Mouse (Mus musculus): Measurements from ENCODE around the gene Pkig. TPM values are rescaled to one million over a fixed set of nuclear protein-coding genes. Genes with fewer than 3 reads are reported as not detected.
"Not testable (repeated sequence)": the region's sequence is repeated elsewhere in the genome, so short reads cannot be mapped to it uniquely, and the experiment has no call there.

Pkig gene
- polyA plus RNA-seq, 1 experiment from 2014 or later = 158 TPM

DNA sequence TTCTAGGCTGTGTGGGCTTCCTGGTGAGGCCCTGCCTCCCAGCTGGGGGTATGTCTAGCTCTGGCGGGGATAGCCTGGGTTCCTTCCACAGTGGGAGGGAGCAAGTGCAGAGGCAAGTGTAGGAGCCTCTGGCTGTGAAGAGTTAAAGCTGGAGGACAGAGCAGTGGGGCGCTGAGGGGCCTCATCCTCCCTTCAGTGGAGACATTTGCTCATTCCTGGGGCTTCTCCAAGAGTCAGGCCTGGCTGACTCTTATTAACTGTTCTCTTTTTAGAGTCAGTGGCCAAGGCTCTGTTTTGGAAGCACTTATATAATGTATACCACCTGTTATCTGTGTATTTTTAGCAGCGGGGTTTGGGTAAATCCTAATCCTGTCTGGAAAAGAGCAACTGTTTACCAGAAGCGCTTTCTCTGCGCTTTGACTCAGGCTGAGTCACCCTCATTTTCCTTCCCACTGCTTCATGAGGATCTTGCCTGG is 17.0 kb downstream of the Pkig start:
- Histone ChIP-seq H3K4me1 (replicated peaks) (peaks cover 26% of the 10 kb centered on the region), H3K27ac (no peak overlapping the region; the same call in 1 of the 2 replicates), H3K27me3 (ENCODE audit: insufficient read depth, poor library complexity, severe bottlenecking) (no peaks in the 10 kb centered on the region), H3K36me3 (0 out of 2 replicates have a peak, but pooled peaks cover under 1% of the 10 kb centered on the region), H3K9me3 (no peaks in the 10 kb centered on the region), H3K4me3 (no peak overlapping the region)
- 53% methylated on average over 5 of the region's 5 CpGs for WGBS
- DNase-seq (ENCODE audit: low spot score) = no peak

DNA sequence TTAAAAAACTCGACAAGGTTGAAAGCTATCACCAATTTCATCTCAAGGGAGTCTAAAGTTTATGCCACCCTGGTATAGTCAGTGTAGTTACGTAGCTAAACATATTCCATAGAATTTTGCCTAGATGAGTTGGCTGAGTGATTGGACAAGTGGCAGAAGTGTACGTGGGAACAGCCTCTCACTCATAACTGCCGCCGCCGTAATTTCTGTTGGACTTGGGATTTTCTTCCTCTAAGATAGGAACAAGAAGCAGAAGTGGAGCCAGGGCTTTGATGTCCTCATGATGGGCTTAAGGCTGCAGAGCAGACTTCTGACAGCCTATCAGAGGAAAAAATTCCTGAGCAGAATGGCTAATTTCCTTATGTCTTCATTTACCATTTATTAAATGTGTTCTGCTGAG is 17.5 kb downstream of the Pkig start:
- no peaks in the 10 kb centered on the region for H3K9me3 ChIP-seq
- H3K36me3 ChIP-seq = 0 out of 2 replicates have a peak, but pooled peaks cover 4% of the 10 kb centered on the region
- 88% methylated on average over 6 of the region's 6 CpGs for WGBS
- H3K4me3 ChIP-seq = no peak overlapping the region
- H3K27ac ChIP-seq = no peak overlapping the region
- DNase-seq (ENCODE audit: low spot score) = no peak
- H3K27me3 ChIP-seq (ENCODE audit: insufficient read depth, poor library complexity, severe bottlenecking) = no peaks in the 10 kb centered on the region
- H3K4me1 ChIP-seq (replicated peaks) = peaks cover 26% of the 10 kb centered on the region

DNA sequence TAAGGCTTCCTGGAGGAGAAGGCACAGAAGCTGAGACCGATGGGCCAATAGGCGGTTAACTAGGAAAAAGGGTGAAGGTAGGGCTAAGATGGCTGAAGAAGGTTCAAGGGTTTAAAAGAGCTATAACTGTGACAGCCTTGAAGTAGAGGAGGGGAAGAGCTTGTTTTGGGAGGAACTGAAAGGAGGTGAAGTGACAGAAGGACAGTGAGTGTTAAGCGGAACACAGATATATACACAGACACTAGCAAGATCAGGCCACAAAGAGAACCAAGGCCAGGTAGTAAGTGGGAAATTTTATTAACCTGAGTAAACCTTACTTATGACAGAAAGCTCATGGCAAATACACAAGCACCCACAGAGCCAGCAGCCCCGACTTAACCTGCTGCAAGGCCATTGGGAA is 18.1 kb downstream of the Pkig start:
- Histone ChIP-seq H3K36me3 (peaks cover 11% of the 10 kb centered on the region), H3K27me3 (ENCODE audit: insufficient read depth, poor library complexity, severe bottlenecking) (no peaks in the 10 kb centered on the region), H3K9me3 (no peaks in the 10 kb centered on the region), H3K4me3 (no peak overlapping the region), H3K4me1 (replicated peaks) (peaks cover 26% of the 10 kb centered on the region), H3K27ac (no peak overlapping the region)
- WGBS = 93% methylated on average over 4 of the region's 4 CpGs
- no peak for DNase-seq (ENCODE audit: low spot score)

DNA sequence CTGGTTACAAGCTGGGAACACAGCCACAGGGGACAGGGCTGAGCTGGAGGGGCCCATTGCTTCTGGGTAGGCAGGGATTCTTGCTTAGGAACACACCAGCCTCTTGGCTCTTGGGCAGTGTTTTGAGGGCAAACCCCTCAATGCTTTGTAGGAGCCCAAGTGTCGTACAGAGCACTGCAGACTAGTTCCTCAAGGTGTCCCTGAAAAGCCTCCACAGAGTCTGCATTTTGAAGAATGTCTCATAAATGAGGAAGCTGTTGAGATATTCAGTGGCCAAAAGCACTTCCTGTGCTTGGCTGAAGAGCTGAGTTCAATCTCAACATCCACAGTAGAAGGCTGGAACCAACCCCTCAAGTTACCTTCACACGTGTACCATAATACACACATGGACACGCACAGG is 18.6 kb downstream of the Pkig start:
- DNase-seq (ENCODE audit: low spot score) = no peak
- H3K36me3 ChIP-seq = peaks cover 11% of the 10 kb centered on the region
- peaks cover 26% of the 10 kb centered on the region for H3K4me1 ChIP-seq (replicated peaks)
- no peak overlapping the region for H3K27ac ChIP-seq
- no peaks in the 10 kb centered on the region for H3K27me3 ChIP-seq (ENCODE audit: insufficient read depth, poor library complexity, severe bottlenecking)
- no peaks in the 10 kb centered on the region for H3K9me3 ChIP-seq
- 91% methylated on average over 3 of the region's 3 CpGs for WGBS
- H3K4me3 ChIP-seq = no peak overlapping the region

DNA sequence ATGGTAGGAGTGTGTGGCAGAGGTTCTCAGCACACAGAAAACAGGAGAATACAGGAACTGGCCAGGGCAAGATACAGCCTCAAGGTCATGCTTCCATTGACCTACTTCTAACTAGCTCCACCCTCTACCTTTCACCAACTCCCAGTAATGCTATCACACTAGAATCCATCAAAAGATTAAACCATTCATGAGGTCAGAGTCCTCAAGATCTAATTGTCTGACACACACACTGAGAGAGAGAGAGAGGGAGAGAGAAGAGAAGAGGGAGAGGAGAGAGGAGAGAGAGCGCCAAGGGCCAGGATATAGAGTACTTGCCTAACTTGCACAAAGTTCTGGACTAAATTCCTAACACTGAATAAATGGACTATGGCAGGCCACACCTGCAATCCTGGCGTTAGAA is 24.2 kb downstream of the Pkig start:
- no peak for DNase-seq (ENCODE audit: low spot score)
- Histone ChIP-seq H3K36me3 (peaks cover 11% of the 10 kb centered on the region), H3K27me3 (ENCODE audit: insufficient read depth, poor library complexity, severe bottlenecking) (no peaks in the 10 kb centered on the region), H3K27ac (no peak overlapping the region), H3K4me3 (no peak overlapping the region), H3K9me3 (no peaks in the 10 kb centered on the region), H3K4me1 (replicated peaks) (peaks cover 16% of the 10 kb centered on the region; the same call in 1 of the 2 replicates)
- 90% methylated on average over 2 of the region's 2 CpGs for WGBS

DNA sequence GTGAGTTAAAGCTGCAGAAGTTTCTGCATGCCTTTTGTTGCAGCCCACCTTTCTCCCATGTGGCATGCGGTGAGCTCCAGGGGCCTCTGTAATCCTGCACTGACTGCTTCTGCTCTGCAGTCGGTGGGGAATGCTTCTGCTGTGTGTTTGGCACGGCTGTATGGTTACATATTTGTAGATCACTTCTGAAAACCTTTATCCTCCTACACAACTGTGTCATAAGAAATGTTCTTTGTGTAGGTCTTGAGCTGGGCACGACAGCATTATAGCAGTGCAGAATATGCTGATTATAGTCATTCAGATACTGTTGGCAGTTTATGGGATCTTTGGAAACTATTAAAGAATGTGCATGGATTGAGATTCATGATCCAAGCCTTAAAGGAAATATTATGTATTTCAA is 27.1 kb downstream of the Pkig start:
- Histone ChIP-seq H3K9me3 (no peaks in the 10 kb centered on the region), H3K27me3 (ENCODE audit: insufficient read depth, poor library complexity, severe bottlenecking) (no peaks in the 10 kb centered on the region), H3K27ac (no peak overlapping the region), H3K4me1 (replicated peaks) (peaks cover 27% of the 10 kb centered on the region), H3K36me3 (peaks cover 9% of the 10 kb centered on the region), H3K4me3 (no peak overlapping the region)
- whole genome bisulfite sequencing = 73% methylated on average over 4 of the region's 4 CpGs
- no peak for DNase-seq (ENCODE audit: low spot score)

DNA sequence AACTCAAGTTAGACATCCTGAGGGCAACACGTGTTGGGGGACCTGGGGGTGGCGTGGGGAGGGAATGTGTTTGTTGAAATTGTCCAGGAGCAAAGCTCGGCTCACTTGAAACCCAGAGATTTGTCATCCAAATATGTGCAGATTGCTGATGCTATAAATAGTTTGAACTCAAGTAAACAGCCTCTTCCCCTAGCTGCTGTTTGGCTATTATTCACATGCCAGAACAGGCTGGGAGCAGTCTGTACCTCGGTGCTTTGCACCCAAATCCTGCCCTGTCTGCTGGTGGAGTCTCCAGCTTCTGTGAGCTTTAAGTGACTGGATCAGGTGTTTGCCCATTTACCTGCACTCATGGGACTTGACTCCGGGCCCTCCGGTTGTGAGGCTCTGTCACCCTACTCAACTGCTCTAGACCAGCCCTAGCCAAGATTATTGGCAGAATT is 27.6 kb downstream of the Pkig start:
- no peak overlapping the region for H3K4me3 ChIP-seq

DNA sequence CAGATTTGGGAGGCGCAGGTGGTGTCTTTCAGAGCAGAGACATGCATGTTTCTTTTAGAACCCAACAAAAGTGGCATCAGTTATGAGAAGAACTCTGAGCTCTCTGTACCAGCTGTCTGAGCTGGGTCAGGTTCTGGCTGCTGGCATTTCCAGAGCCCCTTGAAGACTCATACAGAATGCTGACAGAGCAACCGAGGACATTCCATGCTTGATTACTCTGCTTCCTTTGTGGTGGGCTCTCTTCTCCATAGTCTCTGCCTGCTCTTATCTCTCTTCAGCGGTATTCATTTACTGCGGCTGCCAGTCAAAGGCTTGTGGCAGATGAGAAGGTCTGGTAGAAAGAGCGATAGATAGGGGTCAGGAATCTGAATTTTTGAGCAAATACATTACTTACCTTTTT is 28.0 kb downstream of the Pkig start:
- Histone ChIP-seq H3K27me3 (ENCODE audit: insufficient read depth, poor library complexity, severe bottlenecking) (no peaks in the 10 kb centered on the region), H3K4me3 (no peak overlapping the region), H3K27ac (no peak overlapping the region), H3K36me3 (peaks cover under 1% of the 10 kb centered on the region; the same call in 1 of the 2 replicates), H3K9me3 (no peaks in the 10 kb centered on the region), H3K4me1 (replicated peaks) (peaks cover 37% of the 10 kb centered on the region)
- WGBS = 82% methylated on average over 5 of the region's 5 CpGs
- DNase-seq (ENCODE audit: low spot score) = no peak

More for the DNA sequence above, 27.6 kb downstream of the Pkig start:
- Histone ChIP-seq H3K9me3 (no peaks in the 10 kb centered on the region), H3K36me3 (peaks cover 5% of the 10 kb centered on the region), H3K27ac (no peak overlapping the region), H3K27me3 (ENCODE audit: insufficient read depth, poor library complexity, severe bottlenecking) (no peaks in the 10 kb centered on the region), H3K4me1 (replicated peaks) (peaks cover 32% of the 10 kb centered on the region)
- 86% methylated on average over 6 of the region's 6 CpGs for WGBS
- DNase-seq (ENCODE audit: low spot score) = no peak

DNA sequence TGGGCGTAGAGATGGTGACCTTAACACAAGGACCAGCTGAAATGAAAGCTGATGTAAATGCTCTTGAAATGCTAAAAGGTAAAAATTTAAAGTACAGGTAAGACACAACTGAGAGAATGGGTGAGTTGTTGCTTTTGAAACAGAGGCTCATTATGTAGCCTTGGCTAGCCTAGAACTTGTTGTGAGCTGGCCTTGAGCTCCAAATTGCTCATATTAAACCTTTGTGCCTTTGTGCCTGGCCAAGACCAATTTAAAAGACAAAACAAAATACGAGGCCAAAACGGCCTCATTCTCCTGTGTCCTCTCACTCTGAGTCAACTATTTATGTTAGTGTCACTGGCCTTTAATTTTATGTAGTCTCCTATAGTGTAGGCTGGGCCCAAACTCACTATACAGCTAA is 28.7 kb downstream of the Pkig start:
- Histone ChIP-seq H3K27me3 (ENCODE audit: insufficient read depth, poor library complexity, severe bottlenecking) (no peaks in the 10 kb centered on the region), H3K4me3 (no peak overlapping the region), H3K27ac (no peak overlapping the region), H3K36me3 (no peaks in the 10 kb centered on the region), H3K9me3 (no peaks in the 10 kb centered on the region), H3K4me1 (replicated peaks) (peaks cover 40% of the 10 kb centered on the region)
- no peak for DNase-seq (ENCODE audit: low spot score)
- 85% methylated on average over 3 of the region's 3 CpGs for WGBS

DNA sequence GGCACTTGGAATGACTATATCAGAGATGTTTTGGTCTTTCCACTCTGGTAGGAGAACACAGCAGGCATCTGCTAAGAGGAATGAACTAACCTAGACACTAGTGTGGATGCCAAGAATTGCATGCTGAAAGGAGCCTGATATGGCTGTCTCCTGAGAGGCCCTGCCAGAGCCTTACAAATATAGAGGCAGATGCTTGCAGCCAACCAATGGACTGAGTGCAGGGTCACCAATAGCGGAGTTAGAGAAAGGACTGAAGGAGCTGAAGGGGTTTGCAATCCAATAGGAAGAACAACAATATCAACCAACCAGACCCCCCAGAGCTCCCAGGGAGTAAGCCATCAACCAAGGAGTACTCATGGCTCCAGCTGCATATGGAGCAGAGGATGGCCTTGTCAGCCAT is 30.2 kb downstream of the Pkig start:
- H3K27me3 ChIP-seq (ENCODE audit: insufficient read depth, poor library complexity, severe bottlenecking); H3K27ac ChIP-seq; DNase-seq (ENCODE audit: low spot score); H3K4me3 ChIP-seq; H3K36me3 ChIP-seq; H3K9me3 ChIP-seq: not testable (repeated sequence)
- peaks cover 42% of the 10 kb centered on the region for H3K4me1 ChIP-seq (replicated peaks)
- WGBS = 96% methylated on average over 1 of the region's 1 CpGs

DNA sequence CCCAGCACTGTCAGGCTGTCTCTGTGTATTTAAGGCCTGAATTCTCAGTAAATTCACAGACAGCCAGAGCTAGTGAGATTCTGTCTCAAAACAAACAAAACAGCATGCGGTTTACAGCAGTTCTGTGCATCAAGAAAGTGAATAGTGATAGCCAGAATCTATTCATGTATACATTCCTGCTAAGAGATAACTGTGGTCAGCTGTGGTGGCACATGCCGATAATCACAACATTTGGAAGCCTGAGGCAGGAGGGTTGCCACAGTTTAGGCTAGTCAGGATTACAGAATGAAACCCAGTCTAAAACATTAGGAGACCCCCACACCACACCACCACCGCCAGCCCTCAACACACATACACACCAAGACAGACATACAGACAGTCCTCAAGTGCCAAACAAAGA is 31.6 kb downstream of the Pkig start:
- peaks cover 49% of the 10 kb centered on the region for H3K4me1 ChIP-seq (replicated peaks)
- H3K27me3 ChIP-seq (ENCODE audit: insufficient read depth, poor library complexity, severe bottlenecking) = no peaks in the 10 kb centered on the region
- DNase-seq (ENCODE audit: low spot score) = no peak
- no peaks in the 10 kb centered on the region for H3K9me3 ChIP-seq
- H3K36me3 ChIP-seq = no peaks in the 10 kb centered on the region
- WGBS = 85% methylated on average over 3 of the region's 3 CpGs
- H3K27ac ChIP-seq = peak overlapping the region; percentile 84; the same call in 1 of the 2 replicates
- no peak overlapping the region for H3K4me3 ChIP-seq

DNA sequence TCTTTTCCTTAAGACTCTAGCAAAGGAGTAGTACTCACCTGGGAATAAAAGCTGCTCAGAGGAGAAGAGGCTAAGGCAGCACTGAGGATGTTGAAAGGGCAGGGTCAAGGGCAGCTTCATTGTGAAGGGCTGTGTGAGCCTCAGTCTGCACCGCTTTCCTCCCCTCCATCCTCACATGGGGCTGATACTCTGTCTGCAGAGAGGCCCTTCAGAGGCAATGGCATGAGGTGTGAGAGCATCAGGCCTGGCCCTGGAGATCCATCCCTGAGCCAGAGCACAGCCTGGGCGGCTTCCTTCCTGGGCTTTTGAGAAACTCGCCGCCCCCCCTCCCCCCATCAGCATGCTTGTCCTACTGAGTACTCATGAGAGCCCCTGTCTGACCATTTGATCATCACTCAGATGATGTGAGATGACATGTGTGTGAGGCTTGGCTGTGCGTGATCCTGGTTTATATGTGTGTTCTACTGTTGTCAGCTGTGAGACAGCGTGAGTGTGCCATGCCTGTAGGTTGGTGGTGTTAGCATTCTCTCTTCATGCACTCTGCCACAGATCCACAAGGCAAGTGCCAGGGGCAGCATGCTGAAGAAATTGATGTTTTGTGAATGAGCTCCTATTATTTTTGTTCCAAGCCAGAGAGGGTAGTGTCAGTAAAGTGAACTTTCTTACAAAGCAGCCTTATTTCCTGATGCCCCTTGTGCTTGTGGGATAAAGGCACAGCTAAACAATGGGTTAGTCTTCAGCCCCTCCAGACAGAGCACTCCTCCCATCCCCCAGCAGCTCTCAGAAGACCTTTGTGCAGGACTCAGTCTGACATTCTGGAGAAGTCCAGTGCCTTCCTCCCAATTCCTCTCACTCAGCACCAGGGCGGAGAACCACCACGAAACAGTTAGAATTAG is 32.5 kb downstream of the Pkig start:
- Histone ChIP-seq H3K27ac (peak overlapping the region; percentile 84), H3K4me1 (replicated peaks) (peaks cover 47% of the 10 kb centered on the region), H3K9me3 (no peaks in the 10 kb centered on the region), H3K4me3 (no peak overlapping the region), H3K27me3 (ENCODE audit: insufficient read depth, poor library complexity, severe bottlenecking) (no peaks in the 10 kb centered on the region), H3K36me3 (no peaks in the 10 kb centered on the region)
- peak; percentile 27 for DNase-seq (ENCODE audit: low spot score)
- WGBS = 67% methylated on average over 8 of the region's 8 CpGs

DNA sequence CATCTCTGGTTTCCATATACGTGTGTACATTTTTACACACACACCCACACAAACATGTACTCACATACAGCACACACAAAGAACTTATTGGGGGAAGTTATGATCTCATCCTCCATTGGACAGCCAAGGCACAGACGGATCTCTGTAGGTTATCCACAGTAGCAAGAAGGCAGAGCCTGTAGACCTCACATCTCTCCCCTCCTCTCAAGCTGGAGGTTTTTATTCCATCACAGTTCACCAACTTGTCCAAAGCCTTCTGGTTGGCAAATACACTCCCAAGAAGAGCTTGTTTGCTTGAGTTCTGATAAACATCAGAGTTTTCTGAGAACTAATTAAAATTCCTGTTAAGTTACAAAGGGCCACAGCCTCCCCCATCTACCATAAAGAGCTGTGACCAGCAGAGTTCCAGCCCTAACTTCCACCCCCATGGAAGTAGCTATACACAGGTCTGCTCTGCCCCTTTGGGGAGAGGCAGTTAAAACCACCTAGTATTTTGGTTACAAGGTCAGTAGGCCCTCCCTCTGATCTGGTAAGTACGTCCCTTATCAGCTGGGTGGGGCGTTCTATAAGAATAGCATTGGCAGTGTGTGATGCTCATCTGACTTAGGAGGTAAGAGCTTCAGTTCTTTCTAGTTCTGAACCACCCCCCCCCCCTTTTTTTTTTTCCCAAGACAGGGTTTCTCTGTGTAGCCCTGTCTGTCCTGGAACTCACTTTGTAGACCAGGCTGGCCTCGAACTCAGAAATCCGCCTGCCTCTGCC is 33.8 kb downstream of the Pkig start:
- Histone ChIP-seq H3K27me3 (ENCODE audit: insufficient read depth, poor library complexity, severe bottlenecking) (no peaks in the 10 kb centered on the region), H3K27ac (no peak overlapping the region), H3K9me3 (no peaks in the 10 kb centered on the region), H3K4me1 (replicated peaks) (peaks cover 53% of the 10 kb centered on the region), H3K36me3 (no peaks in the 10 kb centered on the region), H3K4me3 (no peak overlapping the region)
- 93% methylated on average over 6 of the region's 6 CpGs for WGBS
- DNase-seq (ENCODE audit: low spot score) = no peak

All from hindbrain, embryonic 10.5 days (tissue).